Mouse (Mus musculus) c-Kit-positive CD71-negative TER-119-negative erythroid progenitor cells, embryonic 14.5 days (primary cell): Measurements from ENCODE around the gene Pfas.
A peak's percentile ranks its signal among the peaks of the same experiment; 100 is the strongest.
"Not testable (repeated sequence)": the region's sequence is repeated elsewhere in the genome, so short reads cannot be mapped to it uniquely, and the experiment has no call there.

Source experiments
- DNase-seq: peaks from one replicate; pipeline ENCODE4 v3.0.0-alpha.2; 2013; ENCODE audit warnings: low read depth

The Pfas gene

DNA sequence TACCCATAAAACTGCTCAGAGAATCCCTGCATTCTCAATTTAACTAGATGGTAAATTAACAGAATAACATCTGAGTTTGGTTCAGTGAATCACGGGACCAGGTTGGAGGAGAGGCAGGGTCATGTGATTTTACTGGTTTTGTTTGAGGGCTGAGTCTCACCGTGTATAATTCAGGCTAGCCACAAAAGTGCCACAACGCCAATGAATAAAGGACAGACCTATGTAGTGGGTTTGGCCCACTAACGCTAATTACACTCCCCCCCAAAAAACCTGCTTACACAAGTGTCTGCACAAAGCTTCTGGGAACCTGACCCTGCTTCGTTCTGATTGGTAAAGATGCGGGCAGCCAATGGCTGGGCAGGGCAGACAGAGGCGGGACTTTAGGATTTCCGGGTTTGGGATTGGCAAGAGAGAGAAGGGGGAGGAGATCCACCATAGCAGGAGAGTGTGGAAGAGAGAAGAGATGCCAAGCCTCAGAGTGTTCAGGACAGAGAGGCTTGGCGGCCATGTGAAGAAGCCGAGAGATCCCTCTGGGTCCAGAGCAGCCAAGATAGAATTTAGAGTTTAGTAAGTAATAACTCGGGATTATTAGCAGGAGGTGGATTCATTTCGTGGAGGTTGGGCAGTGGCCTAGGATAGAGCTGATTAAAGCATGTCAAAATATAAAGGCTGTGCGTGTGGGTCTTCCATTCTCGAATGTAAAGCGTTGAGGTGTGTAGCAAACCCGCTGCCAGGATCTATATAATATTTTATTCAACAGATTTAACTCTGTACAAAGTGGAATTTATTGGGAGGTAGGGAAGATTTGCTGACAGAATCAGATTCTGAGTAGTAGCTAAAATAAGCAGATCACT, 68.6 kb downstream of the Pfas start:
- DNase-seq: peak; percentile 78

GRCm38 (mm10) chr11:68936951-68937350, 71.3 kb downstream of the Pfas start:
- not testable (repeated sequence) for DNase-seq
